Mouse (Mus musculus) hindbrain, postnatal 0 days (tissue): ENCODE data around the gene Use1. TPM values are rescaled to one million over a fixed set of nuclear protein-coding genes. Genes with fewer than 3 reads are reported as not detected.
A peak's percentile ranks its signal among the peaks of the same experiment; 100 is the strongest.

Experiments used
- ATAC-seq: fragments of 200-750 bp; cut with Nextera tagmentation; 2 replicates; pipeline ENCODE4 v1.8.0; 2017; ENCODE audit warnings: mild to moderate bottlenecking, moderate TSS enrichment, moderate library complexity
- DNase-seq: peaks from one replicate; pipeline ENCODE4 v3.0.0-alpha.2; 2015; ENCODE audit warnings: low spot score
- H3K27ac ChIP-seq: fragments of 300-500 bp; sonication (generic); 2 replicates; pipeline ENCODE4 v1.5.1; 2014; ENCODE audit warnings: mild to moderate bottlenecking
- H3K27me3 ChIP-seq: fragments of 300-500 bp; sonication (generic); 2 replicates; pipeline ENCODE4 v1.6.1; 2014; ENCODE audit warnings: low read length, mixed read lengths; ENCODE audit not compliant: insufficient read depth
- H3K36me3 ChIP-seq: fragments of 300-500 bp; sonication (generic); 2 replicates; pipeline ENCODE4 v1.6.1; 2014; ENCODE audit warnings: low read length, mixed read lengths; ENCODE audit not compliant: insufficient read depth
- H3K4me1 ChIP-seq: fragments of 300-500 bp; sonication (generic); 2 replicates; pipeline ENCODE4 v1.6.1; 2014; ENCODE audit warnings: antibody characterized with exemption, low read length, mixed read lengths; ENCODE audit not compliant: insufficient read depth
- H3K4me2 ChIP-seq: fragments of 300-500 bp; sonication (generic); 2 replicates; pipeline ENCODE4 v1.6.1; 2014; ENCODE audit warnings: low read depth, mild to moderate bottlenecking, low read length, moderate library complexity, mixed read lengths
- H3K4me3 ChIP-seq: fragments of 300-500 bp; sonication (generic); 2 replicates; pipeline ENCODE4 v1.5.1; 2014; ENCODE audit warnings: low read length
- H3K9ac ChIP-seq: fragments of 300-500 bp; sonication (generic); replicated peaks from 2 replicates; pipeline ENCODE4 v1.6.1; 2014; ENCODE audit warnings: mild to moderate bottlenecking, low read length, moderate library complexity, mixed read lengths
- H3K9me3 ChIP-seq: fragments of 300-500 bp; sonication (generic); 2 replicates; pipeline ENCODE4 v1.6.1; 2016; ENCODE audit warnings: low read length, mixed read lengths
- CTCF ChIP-seq: IDR thresholded peaks from 2 replicates; pipeline ENCODE4 v1.5.1; 2016; ENCODE audit warnings: antibody characterized with exemption, control low read depth, low read depth
- WGBS: fragments of 180-500 bp; shearing (Covaris S2); extraction: QIAGEN DNeasy Blood & Tissue Kit; methylation state at CpG from one replicate; pipeline ENCODE4 v1.1.7; 2014; 5-methylcytosine and 5-hydroxymethylcytosine counted together
- polyA plus RNA-seq: library from polyadenylated mRNA; unstranded; fragments of >200 nt; fragmentation: Nextera tagmentation; extraction: Ambion mirVana; gene quantifications from 2 replicates; pipeline ENCODE4 v1.2.1, GENCODE M21; 2015
- total RNA-seq: library from RNA; depleted of rRNA; stranded (reverse); fragments of >200 nt; gene quantifications from 2 replicates; pipeline ENCODE4 v1.2.3, GENCODE M21; 2014

Gene Use1
- total and polyA plus RNA-seq, 2 experiments from 2014 or later = 119 to 123 TPM

- H3K36me3 ChIP-seq = peaks cover 21% of the 10 kb centered on the region
- no peak for TF ChIP-seq CTCF
- DNase-seq = no peak
- no peaks in the 10 kb centered on the region for H3K27me3 ChIP-seq
- H3K9me3 ChIP-seq = no peaks in the 10 kb centered on the region
- H3K4me3 ChIP-seq = peak overlapping the region; percentile 64
- H3K27ac ChIP-seq = peak overlapping the region; percentile 84
- H3K4me1 ChIP-seq = peaks cover 7% of the 10 kb centered on the region
- peak overlapping the region; percentile 59 for H3K9ac ChIP-seq
- no peak for ATAC-seq
- peak overlapping the region; percentile 59 for H3K4me2 ChIP-seq
- WGBS = 28% methylated on average over 5 of the region's 5 CpGs
Measured at GRCm38 (mm10) chr8:71370711-71371235, 4.1 kb downstream of the Use1 start.

- Histone ChIP-seq H3K4me3 (peak within 1 kb of the TSS; percentile 64), H3K27ac (peak within 1 kb of the TSS; percentile 84), H3K27me3 (no peaks in the 10 kb centered on the region), H3K9ac (peak within 1 kb of the TSS; percentile 59), H3K9me3 (no peaks in the 10 kb centered on the region), H3K4me1 (peaks cover 13% of the 10 kb centered on the region), H3K4me2 (peak within 1 kb of the TSS; percentile 59), H3K36me3 (peaks cover 21% of the 10 kb centered on the region)
- WGBS = 2% methylated on average over 66 of the region's 68 CpGs
- ATAC-seq = peak; percentile 90
- peak; percentile 70 for TF ChIP-seq CTCF
- DNase-seq = peak; percentile 99
Measured at GRCm38 (mm10) chr8:71371236-71371848, 4.7 kb downstream of the Use1 start, which contains the start of gene Ocel1. Ocel1 (plus strand) TSS chr8:71371298.

- DNase-seq = no peak
Measured at GRCm38 (mm10) chr8:71372427-71372826, 5.8 kb downstream of the Use1 start.

GRCm38 (mm10) chr8:71373000-71373399 lies 6.4 kb downstream of the Use1 start:
- H3K9me3 ChIP-seq = no peaks in the 10 kb centered on the region
- H3K27ac ChIP-seq = no peak overlapping the region
- H3K36me3 ChIP-seq = peaks cover 21% of the 10 kb centered on the region
- no peak overlapping the region for H3K4me2 ChIP-seq
- 91% methylated on average over 3 of the region's 3 CpGs for WGBS
- peaks cover 9% of the 10 kb centered on the region for H3K4me1 ChIP-seq
- DNase-seq = no peak
- no peak; the same call in 1 of the 2 replicates for TF ChIP-seq CTCF
- no peak for ATAC-seq
- no peak overlapping the region for H3K4me3 ChIP-seq
- no peaks in the 10 kb centered on the region for H3K27me3 ChIP-seq
- H3K9ac ChIP-seq = no peak overlapping the region

More at GRCm38 (mm10) chr8:71372427-71372826, 5.8 kb downstream of the Use1 start:
- Histone ChIP-seq H3K9ac (no peak overlapping the region), H3K4me2 (no peak overlapping the region), H3K36me3 (peaks cover 21% of the 10 kb centered on the region), H3K27ac (no peak overlapping the region), H3K4me3 (no peak overlapping the region), H3K4me1 (peaks cover 15% of the 10 kb centered on the region), H3K9me3 (no peaks in the 10 kb centered on the region), H3K27me3 (no peaks in the 10 kb centered on the region)
- TF ChIP-seq CTCF = no peak
- no peak for ATAC-seq
- 80% methylated on average over 12 of the region's 12 CpGs for WGBS

GRCm38 (mm10) chr8:71374616-71375206 lies 8.1 kb downstream of the Use1 start:
- peaks cover 13% of the 10 kb centered on the region for H3K4me1 ChIP-seq
- DNase-seq = peak; percentile 18
- H3K27me3 ChIP-seq = no peaks in the 10 kb centered on the region
- no peak overlapping the region for H3K4me2 ChIP-seq
- no peaks in the 10 kb centered on the region for H3K9me3 ChIP-seq
- no peak for TF ChIP-seq CTCF
- H3K36me3 ChIP-seq = peaks cover 10% of the 10 kb centered on the region
- H3K9ac ChIP-seq = no peak overlapping the region
- ATAC-seq = no peak
- 74% methylated on average over 17 of the region's 17 CpGs for WGBS
- H3K4me3 ChIP-seq = no peak overlapping the region
- peak overlapping the region; percentile 82; the same call in 1 of the 2 replicates for H3K27ac ChIP-seq

GRCm38 (mm10) chr8:71375581-71376422 lies 9.2 kb downstream of the Use1 start:
- DNase-seq = peak; percentile 77
- Histone ChIP-seq H3K4me2 (peak overlapping the region; percentile 62), H3K36me3 (peaks cover 7% of the 10 kb centered on the region; the same call in 1 of the 2 replicates), H3K9ac (peak overlapping the region; percentile 48), H3K4me3 (peak overlapping the region; percentile 29), H3K9me3 (no peaks in the 10 kb centered on the region), H3K4me1 (peaks cover 23% of the 10 kb centered on the region), H3K27me3 (no peaks in the 10 kb centered on the region), H3K27ac (peak overlapping the region; percentile 82)
- 11% methylated on average over 73 of the region's 74 CpGs for WGBS
- peak; percentile 4; the same call in 1 of the 2 replicates for ATAC-seq
- TF ChIP-seq CTCF = no peak; the same call in 1 of the 2 replicates
